Mouse (Mus musculus) layer of hippocampus, postnatal 10 days (tissue): ENCODE results near the gene Gm3327. TPM values are rescaled to one million over a fixed set of nuclear protein-coding genes. Genes with fewer than 3 reads are reported as not detected.
"Not testable (repeated sequence)": the region's sequence is repeated elsewhere in the genome, so short reads cannot be mapped to it uniquely, and the experiment has no call there.

Experiments used
- DNase-seq, 2 experiments: peaks; one replicate each; pipeline ENCODE4 v3.0.0; 2021; ENCODE audit warnings: low spot score in 2 of 2
- long read RNA-seq: library from polyadenylated mRNA; stranded (forward); transcript quantifications from one replicate; pipeline ENCODE4 v2.0.0, GENCODE M21; 2023
- total RNA-seq, 2 experiments: library from RNA; stranded (reverse); gene quantifications; 2 replicates each; pipeline ENCODE4 v1.2.3; 2021

The Gm3327 gene
- total RNA-seq, result not detected
- long read RNA-seq, result 0 reads

GRCm38 (mm10) chr14:44123551-44123950, at the start of gene Gm3327:
Gm3327 (plus strand) TSS chr14:44123851.
- DNase-seq, result not testable (repeated sequence)

GRCm38 (mm10) chr14:44077785-44078341, 45.8 kb upstream of the Gm3327 start:
- DNase-seq, result not testable (repeated sequence)

GRCm38 (mm10) chr14:44086588-44086987, 37.1 kb upstream of the Gm3327 start:
- not testable (repeated sequence) for DNase-seq

- DNase-seq, result not testable (repeated sequence)
Observed at GRCm38 (mm10) chr14:44087535-44087934, 36.1 kb upstream of the Gm3327 start.

GRCm38 (mm10) chr14:44091524-44091923, 32.1 kb upstream of the Gm3327 start:
- not testable (repeated sequence) for DNase-seq

GRCm38 (mm10) chr14:44094445-44094844, 29.2 kb upstream of the Gm3327 start:
- DNase-seq, result not testable (repeated sequence)

- not testable (repeated sequence) for DNase-seq
Observed at GRCm38 (mm10) chr14:44100030-44100429, 23.6 kb upstream of the Gm3327 start.

- DNase-seq, result not testable (repeated sequence)
Observed at GRCm38 (mm10) chr14:44102354-44102753, 21.3 kb upstream of the Gm3327 start, which contains the start of gene Ear2. Ear2 (plus strand) TSS chr14:44102654.

- DNase-seq, result no peak
Observed at GRCm38 (mm10) chr14:44110981-44111380, 12.7 kb upstream of the Gm3327 start.

Other genes with a start within 250 kb of the Gm3327 start
- not detected for gene Ear1, start 248.3 kb upstream of the Gm3327 start, total RNA-seq
- not detected for gene Ear10, start 200.3 kb upstream of the Gm3327 start, total RNA-seq
- under 1 TPM; 0.18 to 0.48 TPM for gene Gm8113, start 198.5 kb upstream of the Gm3327 start, total RNA-seq
- gene Ang5, start 166.8 kb upstream of the Gm3327 start, total RNA-seq, result not detected
- gene Ang6, start 121.6 kb upstream of the Gm3327 start, total RNA-seq, result not detected
- gene Ear2, start 21.2 kb upstream of the Gm3327 start, total RNA-seq, result not detected
- not detected for gene Gm8212, start 73.8 kb downstream of the Gm3327 start, total RNA-seq
- gene 4930503E14Rik, start 89.4 kb downstream of the Gm3327 start, total RNA-seq, result not detected
- not detected for gene Gm8220, start 161.7 kb downstream of the Gm3327 start, total RNA-seq
- gene Gm5930, start 214.7 kb downstream of the Gm3327 start, total RNA-seq, result not detected
- not detected for gene Gm8229, start 241.5 kb downstream of the Gm3327 start, total RNA-seq